Mouse (Mus musculus) cerebellum, postnatal 4 days (tissue): ENCODE data around the gene Mrpl18.
"Not testable (repeated sequence)": the region's sequence is repeated elsewhere in the genome, so short reads cannot be mapped to it uniquely, and the experiment has no call there.

Experiments used
- DNase-seq, 2 experiments: peaks; one replicate each; pipeline ENCODE4 v3.0.0; 2022; ENCODE audit warnings: low spot score in 2 of 2, mixed read lengths in 1 of 2

Gene Mrpl18

GRCm38 (mm10) chr17:12915881-12916583, at the start of gene Mrpl18:
Gene Mrpl18, minus strand, starts transcription at chr17:12916345.
- peak; percentile 97 for DNase-seq

- no peak for DNase-seq
Observed at GRCm38 (mm10) chr17:12963476-12963875, 47.3 kb upstream of the Mrpl18 start.

- DNase-seq: peak; percentile 89 to 91
Observed at GRCm38 (mm10) chr17:12960331-12960873, 44.3 kb upstream of the Mrpl18 start, which contains the start of gene Acat2. Gene Acat2, minus strand, starts transcription at chr17:12960747.

- DNase-seq: not testable (repeated sequence)
Observed at GRCm38 (mm10) chr17:12959377-12959776, 43.2 kb upstream of the Mrpl18 start.

- no peak for DNase-seq
Observed at GRCm38 (mm10) chr17:12956664-12957063, 40.5 kb upstream of the Mrpl18 start.

- DNase-seq: no peak
Observed at GRCm38 (mm10) chr17:12949669-12950068, 33.5 kb upstream of the Mrpl18 start.

- DNase-seq: no peak
Observed at GRCm38 (mm10) chr17:12942459-12943162, 26.5 kb upstream of the Mrpl18 start.

GRCm38 (mm10) chr17:12941543-12942260, 25.6 kb upstream of the Mrpl18 start:
- no peak for DNase-seq

GRCm38 (mm10) chr17:12940151-12940805, 24.1 kb upstream of the Mrpl18 start, which contains the start of gene Acat3:
Gene Acat3, minus strand, starts transcription at chr17:12940600.
- DNase-seq: no peak

GRCm38 (mm10) chr17:12939377-12940148, 23.4 kb upstream of the Mrpl18 start:
- DNase-seq: not testable (repeated sequence)

- no peak for DNase-seq
Observed at GRCm38 (mm10) chr17:12938077-12938476, 21.9 kb upstream of the Mrpl18 start.

- DNase-seq: no peak
Observed at GRCm38 (mm10) chr17:12937412-12937970, 21.3 kb upstream of the Mrpl18 start.

GRCm38 (mm10) chr17:12935719-12936118, 19.6 kb upstream of the Mrpl18 start:
- no peak for DNase-seq

GRCm38 (mm10) chr17:12931576-12931975, 15.4 kb upstream of the Mrpl18 start:
- not testable (repeated sequence) for DNase-seq

- DNase-seq: no peak
Observed at GRCm38 (mm10) chr17:12925703-12926180, 9.6 kb upstream of the Mrpl18 start.

- DNase-seq: no peak
Observed at GRCm38 (mm10) chr17:12925001-12925400, 8.9 kb upstream of the Mrpl18 start.

- no peak for DNase-seq
Observed at GRCm38 (mm10) chr17:12921073-12921472, 4.9 kb upstream of the Mrpl18 start.

GRCm38 (mm10) chr17:12916588-12917380, 639 bp upstream of the Mrpl18 start:
- DNase-seq: peak in 1 of 2 experiments; percentile 37

GRCm38 (mm10) chr17:12915488-12915880, 661 bp downstream of the Mrpl18 start, which contains the start of gene Tcp1:
Gene Tcp1, plus strand, starts transcription at chr17:12915701.
- DNase-seq: no peak
